Mouse (Mus musculus): ENCODE results near the gene Olfr894.
"Not testable (repeated sequence)": the region's sequence is repeated elsewhere in the genome, so short reads cannot be mapped to it uniquely, and the experiment has no call there.

The Olfr894 gene

DNA sequence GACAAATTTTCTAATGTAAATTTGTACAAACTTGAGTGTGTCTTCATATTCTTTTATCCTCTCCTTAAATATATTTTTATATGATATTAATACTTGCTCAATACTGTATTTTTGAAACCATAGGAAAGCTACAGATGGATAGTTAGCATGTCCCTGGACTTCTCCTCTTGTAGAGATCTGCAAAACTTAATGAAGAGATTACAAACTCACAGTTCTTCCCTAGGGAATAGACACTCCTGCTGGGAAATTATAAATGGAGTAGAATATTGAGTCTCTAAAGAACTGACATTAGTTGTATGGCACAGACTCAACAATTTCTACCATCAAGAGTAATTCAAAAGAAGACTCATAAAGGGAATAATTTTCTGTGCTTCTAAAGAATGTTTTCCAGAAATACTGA, at the start of gene Olfr894:
Olfr894 (plus strand) TSS at position 301 of the 400 bp plus-strand sequence.
- no peak for DNase-seq (ENCODE audit: low spot score)

- DNase-seq (ENCODE audit: low spot score) = not testable (repeated sequence)
These were observed 49.5 kb upstream of the Olfr894 start for GRCm38 (mm10) chr9:38168341-38168740.

GRCm38 (mm10) chr9:38180721-38181120, 37.1 kb upstream of the Olfr894 start, which contains the start of gene Olfr891:
Olfr891 (minus strand) TSS chr9:38180821.
- no peak for DNase-seq (ENCODE audit: low spot score)

- no peak for DNase-seq (ENCODE audit: low spot score)
These were observed 9.8 kb upstream of the Olfr894 start, which contains the start of gene Olfr893 for GRCm38 (mm10) chr9:38208065-38208464. Olfr893 (plus strand) TSS chr9:38208365.

GRCm38 (mm10) chr9:38252474-38252873, 34.6 kb downstream of the Olfr894 start, which contains the start of gene Olfr143:
Olfr143 (plus strand) TSS chr9:38252774.
- no peak for DNase-seq (ENCODE audit: low spot score)

DNA sequence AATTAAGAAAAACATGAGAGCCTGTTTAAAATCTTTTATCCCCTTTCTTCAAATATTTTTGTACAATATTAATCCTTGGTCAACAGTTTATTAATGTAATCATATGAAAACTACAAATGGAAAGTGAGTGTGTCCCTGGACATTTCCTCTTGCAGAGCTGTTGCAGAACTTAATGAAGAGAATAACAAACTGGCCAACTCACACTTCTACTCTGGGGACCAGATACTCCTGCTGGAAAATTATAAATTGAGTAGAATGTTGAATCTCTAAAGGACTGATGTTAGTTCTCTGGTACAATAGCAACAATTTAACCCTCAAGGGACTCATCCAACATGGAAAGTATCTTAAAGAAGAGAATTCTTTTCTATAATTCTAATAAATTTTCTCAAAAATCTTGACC, 49.7 kb downstream of the Olfr894 start, which contains the start of gene Olfr895:
Olfr895 (plus strand) TSS at position 301 of the 400 bp plus-strand sequence.
- DNase-seq (ENCODE audit: low spot score) = no peak

All from T-cell, adult 2 months (primary cell).